Mouse (Mus musculus) megakaryocyte, embryonic 14.5 days (primary cell): ENCODE data around the gene Slc39a11.

Experiments
- FLI1 ChIP-seq: IDR thresholded peaks from 2 replicates; pipeline ENCODE4 v1.6.1; 2012; ENCODE audit warnings: low read length, inconsistent platforms, mixed read lengths
- GATA1 ChIP-seq: IDR thresholded peaks from 3 replicates; pipeline ENCODE4 v1.6.1; 2012; ENCODE audit warnings: mixed read lengths, low read length, inconsistent platforms, borderline replicate concordance

GRCm38 (mm10) chr11:113294518-113294917, 355.4 kb downstream of the Slc39a11 start:
- TF ChIP-seq GATA1 (no peak), FLI1 (no peak)
